Mouse (Mus musculus) thymus, postnatal 36 days (tissue): ENCODE measurements around the gene Ttll9.

Source experiments
- DNase-seq, 2 experiments: peaks; one replicate each; pipeline ENCODE4 v3.0.0; 2022; ENCODE audit warnings: mixed read lengths in 2 of 2

Gene Ttll9

GRCm38 (mm10) chr2:153014758-153015593 is 52.7 kb downstream of the Ttll9 start, which contains the start of gene Pdrg1:
TSS of gene Pdrg1 (minus strand) at chr2:153015427.
- peak; percentile 92 to 93 for DNase-seq

- DNase-seq = no peak
Observed at GRCm38 (mm10) chr2:153015804-153016203, 53.5 kb downstream of the Ttll9 start.

- no peak for DNase-seq
Observed at GRCm38 (mm10) chr2:153016786-153017185, 54.5 kb downstream of the Ttll9 start.

GRCm38 (mm10) chr2:153019355-153019754 is 57.1 kb downstream of the Ttll9 start:
- DNase-seq = no peak

- DNase-seq = no peak
Observed at GRCm38 (mm10) chr2:153021163-153021562, 58.9 kb downstream of the Ttll9 start.

GRCm38 (mm10) chr2:153022855-153023254 is 60.6 kb downstream of the Ttll9 start:
- no peak for DNase-seq

GRCm38 (mm10) chr2:153026052-153026451 is 63.8 kb downstream of the Ttll9 start:
- no peak for DNase-seq

- no peak for DNase-seq
Observed at GRCm38 (mm10) chr2:153027501-153027900, 65.2 kb downstream of the Ttll9 start.

GRCm38 (mm10) chr2:153030422-153030821 is 68.1 kb downstream of the Ttll9 start:
- no peak for DNase-seq

- peak in 1 of 2 experiments; percentile 28 for DNase-seq
Observed at GRCm38 (mm10) chr2:153031126-153032082, 69.1 kb downstream of the Ttll9 start, which contains the start of gene Xkr7. TSS of gene Xkr7 (plus strand) at chr2:153031852.

GRCm38 (mm10) chr2:153032083-153032842 is 70.0 kb downstream of the Ttll9 start:
- peak; percentile 86 to 91 for DNase-seq

GRCm38 (mm10) chr2:153032973-153033372 is 70.7 kb downstream of the Ttll9 start:
- DNase-seq = no peak

GRCm38 (mm10) chr2:153033545-153034230 is 71.4 kb downstream of the Ttll9 start:
- DNase-seq = no peak

- DNase-seq = no peak
Observed at GRCm38 (mm10) chr2:153036690-153037089, 74.4 kb downstream of the Ttll9 start.

- no peak for DNase-seq
Observed at GRCm38 (mm10) chr2:153043886-153044285, 81.6 kb downstream of the Ttll9 start.

- peak; percentile 61 to 79 for DNase-seq
Observed at GRCm38 (mm10) chr2:153045884-153046299, 83.6 kb downstream of the Ttll9 start.

- DNase-seq = peak; percentile 42 to 48
Observed at GRCm38 (mm10) chr2:153047828-153048465, 85.7 kb downstream of the Ttll9 start.

GRCm38 (mm10) chr2:153049288-153049996 is 87.2 kb downstream of the Ttll9 start:
- peak; percentile 40 to 66 for DNase-seq

- no peak for DNase-seq
Observed at GRCm38 (mm10) chr2:153049997-153050358, 87.7 kb downstream of the Ttll9 start.

GRCm38 (mm10) chr2:153051095-153051494 is 88.8 kb downstream of the Ttll9 start:
- DNase-seq = no peak

GRCm38 (mm10) chr2:153051537-153051936 is 89.3 kb downstream of the Ttll9 start:
- DNase-seq = no peak
